Mouse (Mus musculus): Measurements from ENCODE around the gene Gcg. TPM values are rescaled to one million over a fixed set of nuclear protein-coding genes. Genes with fewer than 3 reads are reported as not detected.

The Gcg gene
- total RNA-seq, 2 experiments from 2014 or later, result not detected

GRCm38 (mm10) chr2:62459241-62460174, 23.9 kb downstream of the Gcg start:
- DNase-seq, result peak; percentile 7 to 17

- peak in 1 of 2 experiments; percentile 40 for DNase-seq
These were observed 25.4 kb downstream of the Gcg start for GRCm38 (mm10) chr2:62458070-62458469.

- no peak for DNase-seq
These were observed 28.5 kb downstream of the Gcg start for GRCm38 (mm10) chr2:62454991-62455390.

GRCm38 (mm10) chr2:62454033-62454432, 29.4 kb downstream of the Gcg start:
- no peak for DNase-seq

- no peak for DNase-seq
These were observed 33.1 kb downstream of the Gcg start for GRCm38 (mm10) chr2:62450364-62450763.

GRCm38 (mm10) chr2:62449692-62450346, 33.6 kb downstream of the Gcg start:
- no peak for DNase-seq

GRCm38 (mm10) chr2:62440802-62441544, 42.5 kb downstream of the Gcg start:
- peak; percentile 47 to 67 for DNase-seq

GRCm38 (mm10) chr2:62440083-62440482, 43.4 kb downstream of the Gcg start:
- no peak for DNase-seq

- no peak for DNase-seq
These were observed 52.1 kb downstream of the Gcg start for GRCm38 (mm10) chr2:62431245-62431795.

GRCm38 (mm10) chr2:62425941-62426340, 57.5 kb downstream of the Gcg start:
- DNase-seq, result peak; percentile 54 to 75

Other genes starting within 250 kb of the Gcg start
- 1 to 10 TPM; 2.3 to 5.1 TPM for gene Dpp4, start 71.4 kb downstream of the Gcg start, total RNA-seq (2021)
- gene Fap, start 90.4 kb upstream of the Gcg start, total RNA-seq (2021), result 1 to 10 TPM; 2.2 to 3.5 TPM
- 1 to 10 TPM; 5.3 to 5.5 TPM for gene Ifih1, start 162.6 kb upstream of the Gcg start, total RNA-seq (2021)
- 10 to 100 TPM; 24.6 to 24.7 TPM for gene Gca, start 180.6 kb upstream of the Gcg start, total RNA-seq (2021)

Measured in heart, adult 18-20 months (tissue).